24 mouse cellular contexts compared by ENCODE assay signal in genomic region chr9:46155026-46155425, GRCm38 (mm10).
DNase-seq lines count a peak whose midpoint lies in the region; ATAC-seq and TF ChIP-seq lines count a peak whose summit lies in the region.
"Had no signal": no experiment of that assay in that cellular context is flagged by ENCODE, and none has a peak within 500 bp of the region (broad histone marks: within the 10 kb centered on the region; RNA-seq: fewer than 3 reads in every experiment).

No protein-coding gene starts in this region.

- TF ChIP-seq EP300 in ES-Bruce4 (IDR thresholded peaks at IDR 0.05; ENCODE audit: insufficient read depth, low read depth, low read length), result no peak

- TF ChIP-seq POLR2A in ES-Bruce4 (IDR thresholded peaks at IDR 0.05; ENCODE audit: insufficient read depth, low read length), result no peak
- TF ChIP-seq POLR2A in olfactory bulb, adult 2 months (IDR thresholded peaks at IDR 0.05; ENCODE audit: insufficient read depth, low read depth, low read length), result no peak

- no peaks in the 10 kb centered on the region for H3K36me3 ChIP-seq in lung, embryonic 16.5 days (ENCODE audit: control insufficient read depth, insufficient read depth, low read length)
- no peaks in the 10 kb centered on the region for H3K36me3 ChIP-seq in ES-Bruce4 (ENCODE audit: control insufficient read depth, insufficient read depth, low read length, poor library complexity, severe bottlenecking)
- no peaks in the 10 kb centered on the region for H3K36me3 ChIP-seq in hindbrain, embryonic 16.5 days (ENCODE audit: control insufficient read depth, insufficient read depth, low read length)
- H3K36me3 ChIP-seq: embryonic facial prominence, embryonic 15.5 days; hindbrain, embryonic 13.5 days had no signal

- no peaks in the 10 kb centered on the region for H3K9me3 ChIP-seq in lung, embryonic 16.5 days (ENCODE audit: control insufficient read depth, low read length)
- no peaks in the 10 kb centered on the region for H3K9me3 ChIP-seq in ES-Bruce4 (replicated peaks; ENCODE audit: control insufficient read depth, insufficient read depth, low read length, poor library complexity, severe bottlenecking)
- H3K9me3 ChIP-seq in hindbrain, embryonic 16.5 days (ENCODE audit: control insufficient read depth, low read length), result no peaks in the 10 kb centered on the region
- H3K9me3 ChIP-seq: embryonic facial prominence, embryonic 15.5 days; forebrain, embryonic 10.5 days; G1E; heart, embryonic 15.5 days; hindbrain, embryonic 13.5 days had no signal

- H3K27ac ChIP-seq in layer of hippocampus, adult 2 months, result peak overlapping the region; percentile 37; the same call in 1 of the 2 replicates
- H3K27ac ChIP-seq in lung, embryonic 16.5 days (ENCODE audit: low read length), result no peak overlapping the region
- peak overlapping the region; percentile 67 for H3K27ac ChIP-seq in ES-Bruce4 (ENCODE audit: insufficient read depth, low read length)
- 0 out of 2 replicates have a peak overlapping the region, but pooled peaks have one; percentile 5 for H3K27ac ChIP-seq in olfactory bulb, adult 2 months (ENCODE audit: insufficient read depth, low read depth, low read length)
- no peak overlapping the region for H3K27ac ChIP-seq in hindbrain, embryonic 16.5 days (ENCODE audit: low read depth, low read length)
- H3K27ac ChIP-seq: embryonic facial prominence, embryonic 15.5 days; forebrain, embryonic 10.5 days; heart, embryonic 15.5 days; hindbrain, embryonic 13.5 days had no signal

- no peak overlapping the region for H3K4me3 ChIP-seq in layer of hippocampus, adult 2 months
- no peak overlapping the region for H3K4me3 ChIP-seq in lung, embryonic 16.5 days (ENCODE audit: low read length)
- H3K4me3 ChIP-seq in ES-Bruce4 (ENCODE audit: low read depth, low read length), result no peak overlapping the region
- no peak overlapping the region for H3K4me3 ChIP-seq in olfactory bulb, adult 2 months (ENCODE audit: insufficient read depth, low read depth, low read length)
- no peak overlapping the region for H3K4me3 ChIP-seq in hindbrain, embryonic 16.5 days (ENCODE audit: low read length)
- H3K4me3 ChIP-seq: embryonic facial prominence, embryonic 15.5 days; erythroblast, embryonic 14.5 days; forebrain, embryonic 10.5 days; heart, embryonic 15.5 days; hindbrain, embryonic 13.5 days had no signal

- H3K4me2 ChIP-seq in lung, embryonic 16.5 days (ENCODE audit: low read depth, low read length), result no peak overlapping the region
- no peak overlapping the region for H3K4me2 ChIP-seq in hindbrain, embryonic 16.5 days (ENCODE audit: low read length)
- H3K4me2 ChIP-seq: embryonic facial prominence, embryonic 15.5 days; heart, embryonic 11.5 days; heart, embryonic 15.5 days; hindbrain, embryonic 13.5 days had no signal

- 44% methylated on average over 4 of the region's 4 CpGs for WGBS in lung, embryonic 16.5 days
- 80% methylated on average over 4 of the region's 4 CpGs for WGBS in olfactory bulb, adult 2 months
- 74% methylated on average over 4 of the region's 4 CpGs for WGBS in hindbrain, embryonic 16.5 days

- H3K4me1 ChIP-seq in lung, embryonic 16.5 days (replicated peaks; ENCODE audit: control insufficient read depth, insufficient read depth, low read length), result peaks cover 38% of the 10 kb centered on the region
- H3K4me1 ChIP-seq in ES-Bruce4 (ENCODE audit: control insufficient read depth, insufficient read depth, low read length), result peaks cover 8% of the 10 kb centered on the region
- H3K4me1 ChIP-seq in olfactory bulb, adult 2 months (ENCODE audit: control insufficient read depth, insufficient read depth, low read length), result peaks cover 14% of the 10 kb centered on the region
- H3K4me1 ChIP-seq in hindbrain, embryonic 16.5 days (ENCODE audit: control insufficient read depth, insufficient read depth, low read depth, low read length), result peaks cover 4% of the 10 kb centered on the region

- H3K9ac ChIP-seq in lung, embryonic 16.5 days (ENCODE audit: low read length), result no peak overlapping the region
- 0 out of 2 replicates have a peak overlapping the region, but pooled peaks have one; percentile 6 for H3K9ac ChIP-seq in ES-Bruce4 (ENCODE audit: low read depth, poor library complexity, severe bottlenecking)
- H3K9ac ChIP-seq in hindbrain, embryonic 16.5 days (ENCODE audit: low read depth, low read length), result no peak overlapping the region
- H3K9ac ChIP-seq: embryonic facial prominence, embryonic 15.5 days; heart, embryonic 15.5 days; hindbrain, embryonic 13.5 days had no signal

- no peaks in the 10 kb centered on the region for H3K27me3 ChIP-seq in lung, embryonic 16.5 days (ENCODE audit: control insufficient read depth, insufficient read depth, low read depth, low read length)
- H3K27me3 ChIP-seq in ES-Bruce4 (ENCODE audit: control insufficient read depth, insufficient read depth, low read length, poor library complexity, severe bottlenecking), result no peaks in the 10 kb centered on the region
- H3K27me3 ChIP-seq in hindbrain, embryonic 16.5 days (replicated peaks; ENCODE audit: control insufficient read depth, insufficient read depth, low read length), result no peaks in the 10 kb centered on the region
- H3K27me3 ChIP-seq: embryonic facial prominence, embryonic 15.5 days; heart, embryonic 15.5 days; hindbrain, embryonic 13.5 days had no signal

- DNase-seq in layer of hippocampus, adult 2 months (ENCODE audit: low spot score in 2 of 2), result no peak
- DNase-seq in layer of hippocampus, adult 9-11 months, result no peak
- no peak for DNase-seq in lung, adult 18-20 months
- DNase-seq in urinary bladder, adult 2 months (ENCODE audit: low spot score), result no peak
- DNase-seq: adrenal gland, adult 8-10 months; adrenal gland, postnatal 36 days; cerebellum, adult 2 months; cerebellum, postnatal 14 days; embryo, embryonic 11 days; gastrocnemius, postnatal 36 days; heart, adult 18-20 months; heart, postnatal 14 days had no signal

- no peak for TF ChIP-seq CTCF in layer of hippocampus, adult 2 months (conservative IDR thresholded peaks at IDR 0.05)
- no peak for TF ChIP-seq CTCF in ES-Bruce4 (IDR thresholded peaks at IDR 0.05; ENCODE audit: low read depth, low read length)
- no peak for TF ChIP-seq CTCF in olfactory bulb, adult 2 months (IDR thresholded peaks at IDR 0.05; ENCODE audit: insufficient read depth, low read depth, low read length)

- ATAC-seq in lung, embryonic 16.5 days (ENCODE audit: low read depth), result 0 out of 2 replicates have a peak, but pooled peaks have one; percentile 16
- ATAC-seq in hindbrain, embryonic 16.5 days, result no peak
- ATAC-seq: forebrain, embryonic 14.5 days had no signal

Comparison
In these comparisons a context has a peak if more than half of its experiments do, and no peak if none do; other contexts are left out.
1. H3K27ac ChIP-seq: peak in layer of hippocampus, adult 2 months (single experiment), ES-Bruce4 (single experiment) and olfactory bulb, adult 2 months (single experiment); none in lung, embryonic 16.5 days (single experiment) and hindbrain, embryonic 16.5 days (single experiment).